Mouse (Mus musculus) cortical plate, adult 2 months (tissue): Measurements from ENCODE around the gene Sun1.

Experiments
- CTCF ChIP-seq: fragments of 200-500 bp; IDR thresholded peaks from 2 replicates; pipeline ENCODE4 v1.5.1; 2011; ENCODE audit warnings: mild to moderate bottlenecking, control low read depth, low read length; ENCODE audit not compliant: insufficient read depth; ENCODE audit errors: extremely low read depth
- POLR2A ChIP-seq: fragments of 200-500 bp; IDR thresholded peaks from 2 replicates; pipeline ENCODE4 v1.6.1; 2011; ENCODE audit warnings: mild to moderate bottlenecking, low read length, control low read depth; ENCODE audit not compliant: insufficient read depth; ENCODE audit errors: extremely low read depth

DNA sequence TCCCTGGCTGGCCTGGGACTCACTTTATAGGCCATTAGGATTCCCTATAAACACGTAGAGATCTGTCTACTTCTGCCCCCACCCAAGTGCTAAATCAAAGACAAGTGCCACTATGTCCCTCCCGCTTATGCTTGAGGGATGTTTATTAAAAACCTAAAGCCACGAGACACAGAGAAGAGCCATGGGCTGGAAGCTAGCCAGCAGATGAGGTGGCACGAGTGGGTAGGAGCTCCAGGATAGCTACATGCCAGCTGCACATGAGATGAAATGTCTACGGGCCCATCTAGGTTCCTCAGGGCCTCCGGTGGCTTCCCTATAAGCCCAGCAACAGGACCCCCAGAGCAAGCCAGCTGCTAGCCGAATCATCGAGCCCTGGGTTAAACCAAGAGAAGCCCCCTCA is 76.8 kb downstream of the Sun1 start:
- TF ChIP-seq CTCF (no peak), POLR2A (no peak)
